Mouse (Mus musculus) heart, postnatal 25 days (tissue): ENCODE results near the gene Abcc12. TPM values are rescaled to one million over a fixed set of nuclear protein-coding genes. Genes with fewer than 3 reads are reported as not detected.

Source experiments
- DNase-seq: peaks from one replicate; pipeline ENCODE4 v3.0.0; 2022; ENCODE audit warnings: low spot score
- intact Hi-C: fragments of 180-260 bp; cut with DNase I; formaldehyde crosslinking; loops from one replicate; pipeline ENCODE4 v1.15.1; 2025
- total RNA-seq, 2 experiments: library from RNA; stranded (reverse); gene quantifications; 2 replicates each; pipeline ENCODE4 v1.2.3; 2021

Abcc12 gene
- not detected for total RNA-seq

DNA sequence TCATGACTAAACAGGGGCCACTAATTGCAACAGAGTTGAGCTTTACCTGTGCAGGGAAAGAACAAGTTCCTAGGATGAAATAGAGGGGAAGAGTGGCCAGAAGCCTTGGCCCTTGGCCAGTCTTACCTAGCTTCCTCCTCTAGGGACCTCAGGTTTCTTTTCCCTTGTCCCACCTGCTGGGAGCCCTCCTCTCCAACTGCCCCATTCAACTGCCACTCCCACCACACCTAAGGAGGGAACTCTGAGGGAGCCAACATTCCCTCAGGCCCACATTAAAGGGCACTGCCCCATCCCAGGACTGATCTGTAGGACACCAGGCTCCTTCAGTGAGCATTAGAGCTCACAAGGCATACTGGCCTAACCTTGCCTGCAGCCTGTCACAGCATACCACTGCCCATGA lies at the start of gene Abcc12:
Abcc12 (minus strand) TSS at position 229 of the 400 bp plus-strand sequence.
- intact Hi-C loops: no loop called here

GRCm38 (mm10) chr8:86630212-86630611 lies 49.7 kb upstream of the Abcc12 start:
- DNase-seq: no peak
- intact Hi-C loops: no loop called here

More for the DNA sequence above, at the start of gene Abcc12:
- no peak for DNase-seq

DNA sequence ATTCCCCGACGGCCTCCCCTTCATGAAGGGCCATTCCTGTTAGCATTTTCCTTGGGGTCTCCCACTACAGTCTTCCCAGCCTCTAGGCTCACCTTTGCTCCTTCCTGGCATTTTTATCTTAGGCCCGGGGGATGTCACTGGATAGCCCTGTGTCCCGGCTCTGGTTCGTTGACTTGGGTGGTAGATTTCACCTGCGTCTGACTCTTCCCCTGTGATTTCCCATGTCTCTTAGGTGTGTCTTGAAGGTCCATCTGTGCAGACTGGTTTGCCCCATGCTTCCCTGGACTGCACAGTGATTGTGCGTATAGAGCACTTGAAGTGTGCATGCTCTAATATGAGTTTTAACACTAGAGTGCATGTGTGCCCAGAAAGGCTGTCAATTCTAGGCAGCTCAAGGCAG lies 44.4 kb upstream of the Abcc12 start:
- no peak for DNase-seq

GRCm38 (mm10) chr8:86623911-86624731 lies 43.6 kb upstream of the Abcc12 start, which contains the start of gene Lonp2:
TSS of gene Lonp2 (plus strand) at chr8:86624043.
- intact Hi-C loops: loop anchor here (5.0 kb wide), 1 partner anchor 263 kb away; the partner anchor contains the start of gene N4bp1
- peak; percentile 97 for DNase-seq

More for the DNA sequence above, 44.4 kb upstream of the Abcc12 start:
- intact Hi-C loops: loop anchor here (5.0 kb wide), 1 partner anchor 262 kb away; the partner anchor contains the start of gene N4bp1

GRCm38 (mm10) chr8:86623551-86623910 lies 43.0 kb upstream of the Abcc12 start:
- intact Hi-C loops: loop anchor here (5.0 kb wide), 1 partner anchor 264 kb away; the partner anchor contains the start of gene N4bp1

DNA sequence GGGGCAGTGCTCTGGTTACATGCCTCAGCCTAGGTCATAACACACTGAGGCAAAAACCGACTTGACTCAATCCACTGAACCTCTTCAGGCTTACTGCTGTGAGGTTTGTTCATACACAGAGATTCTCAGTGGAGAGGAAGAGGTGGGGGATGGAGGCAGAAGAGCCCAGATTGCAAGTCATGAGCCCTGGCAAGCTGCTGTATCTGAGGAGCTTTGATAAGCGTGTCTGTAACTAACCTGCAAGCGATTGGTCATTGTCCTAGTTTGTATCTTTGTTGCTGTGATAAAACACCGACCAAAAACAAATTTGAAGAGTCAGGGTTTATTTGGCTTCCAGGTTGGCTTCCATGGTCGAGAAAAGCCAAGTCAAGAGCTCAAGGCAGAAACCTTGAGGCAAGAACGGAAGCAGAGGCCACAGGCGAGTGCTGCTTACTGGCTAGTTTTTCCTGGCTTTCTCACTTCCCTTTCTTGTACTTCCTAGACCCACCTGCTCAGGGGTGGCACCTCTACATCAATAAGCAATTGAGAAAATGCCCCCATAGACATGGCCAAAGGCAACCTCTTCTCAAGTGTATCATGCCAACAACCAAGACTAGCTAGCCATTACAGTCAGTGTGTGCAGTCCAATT lies 37.4 kb upstream of the Abcc12 start:
- no peak for DNase-seq
- intact Hi-C loops: no loop called here

More at GRCm38 (mm10) chr8:86623551-86623910, 43.0 kb upstream of the Abcc12 start:
- no peak for DNase-seq

DNA sequence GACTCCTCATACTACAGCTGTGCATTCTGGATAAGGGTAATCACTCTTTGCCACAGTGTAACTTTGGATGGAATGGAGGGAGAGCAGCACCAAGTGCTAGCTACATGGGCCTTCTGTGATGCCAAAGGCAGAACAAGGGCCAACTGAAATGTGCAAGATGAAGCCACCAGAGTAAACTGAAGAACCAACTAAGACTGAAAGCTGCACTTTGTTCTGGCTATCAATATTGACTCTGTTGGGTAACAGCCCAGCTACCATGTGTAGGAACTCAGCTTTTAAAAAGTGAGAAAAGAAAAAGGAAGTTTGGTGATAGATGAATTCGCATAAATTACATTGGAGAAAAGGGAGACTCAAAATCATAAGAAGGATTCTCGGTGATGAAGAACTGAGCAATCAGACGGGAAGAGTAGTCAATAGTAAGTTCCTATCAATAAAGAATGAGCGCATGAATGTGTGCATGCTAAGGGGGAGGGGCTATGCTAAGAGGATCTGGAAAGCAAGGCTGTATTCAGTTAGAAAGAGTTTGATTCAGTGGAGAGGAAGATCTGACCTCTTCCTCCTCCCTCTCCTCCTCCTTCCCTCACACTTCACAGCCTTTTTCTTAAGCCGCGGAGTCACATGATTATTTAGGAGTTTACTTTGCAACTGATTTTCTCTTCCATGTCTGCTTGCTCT lies 34.7 kb upstream of the Abcc12 start:
- intact Hi-C loops: no loop called here
- DNase-seq: no peak

DNA sequence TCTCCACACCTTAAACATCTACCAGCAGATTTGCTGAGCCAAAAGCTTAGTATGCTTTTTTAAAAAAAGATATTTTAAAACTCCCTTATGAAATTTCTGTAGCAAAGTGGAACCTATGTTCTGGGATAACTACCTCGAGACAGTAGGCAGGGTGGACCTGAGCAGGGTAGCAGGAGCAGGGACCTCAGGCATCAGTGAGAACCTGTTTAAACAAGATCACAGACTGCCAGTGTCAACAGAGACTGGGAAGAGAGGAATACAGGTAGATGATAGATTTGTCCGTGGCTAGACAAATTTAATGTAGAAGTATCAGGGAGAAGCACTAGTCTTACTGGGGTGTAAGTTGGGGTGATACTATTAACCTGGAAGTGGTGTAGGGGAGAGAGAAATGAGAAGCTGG lies 33.3 kb upstream of the Abcc12 start:
- DNase-seq: no peak
- intact Hi-C loops: no loop called here

GRCm38 (mm10) chr8:86604676-86605075 lies 24.2 kb upstream of the Abcc12 start:
- no peak for DNase-seq
- intact Hi-C loops: no loop called here

DNA sequence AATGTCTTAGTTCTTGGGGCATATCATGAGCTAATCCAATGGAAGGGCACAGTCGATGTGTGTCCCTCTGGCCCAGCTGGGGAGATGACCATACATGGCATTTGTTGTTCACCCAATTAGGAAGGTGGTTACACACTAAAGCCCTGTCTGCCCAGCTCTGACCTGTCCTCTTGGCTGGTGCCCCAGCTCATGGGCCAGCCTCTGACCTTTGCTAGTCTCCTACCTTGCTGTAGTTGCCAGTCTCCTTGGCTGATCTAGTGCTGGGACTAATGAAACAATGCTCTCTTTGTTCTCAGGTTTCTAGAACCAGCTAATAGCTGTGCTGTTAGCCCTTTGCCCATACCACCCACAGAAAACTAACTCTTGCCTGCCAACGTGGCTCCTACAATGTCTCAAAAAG lies 22.7 kb upstream of the Abcc12 start:
- intact Hi-C loops: no loop called here
- no peak for DNase-seq

- DNase-seq: no peak
- intact Hi-C loops: no loop called here
Measured at GRCm38 (mm10) chr8:86600311-86600710, 19.8 kb upstream of the Abcc12 start.

- intact Hi-C loops: no loop called here
- DNase-seq: no peak
Measured at GRCm38 (mm10) chr8:86599299-86599698, 18.8 kb upstream of the Abcc12 start.

DNA sequence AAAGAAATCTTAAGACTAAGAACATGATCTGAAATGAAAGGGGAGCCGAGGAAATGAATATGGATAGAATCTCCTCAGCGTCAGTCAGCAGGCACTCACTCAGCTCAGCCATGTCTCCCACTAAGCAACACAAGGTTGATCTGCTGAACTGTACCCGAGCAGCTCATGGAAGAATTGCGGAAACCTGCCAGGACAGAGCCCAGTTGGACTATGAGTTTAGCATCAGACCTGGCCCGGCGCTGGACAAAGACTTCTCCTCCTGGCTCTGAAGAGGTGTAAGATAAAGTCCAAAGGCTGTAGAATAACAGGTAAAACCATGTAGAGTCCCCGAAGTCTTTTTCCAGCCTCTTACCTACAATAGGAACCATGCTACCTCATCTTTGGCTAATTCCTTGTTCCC lies 17.2 kb upstream of the Abcc12 start:
- intact Hi-C loops: no loop called here
- no peak for DNase-seq

GRCm38 (mm10) chr8:86595671-86596070 lies 15.2 kb upstream of the Abcc12 start:
- no peak for DNase-seq
- intact Hi-C loops: no loop called here

DNA sequence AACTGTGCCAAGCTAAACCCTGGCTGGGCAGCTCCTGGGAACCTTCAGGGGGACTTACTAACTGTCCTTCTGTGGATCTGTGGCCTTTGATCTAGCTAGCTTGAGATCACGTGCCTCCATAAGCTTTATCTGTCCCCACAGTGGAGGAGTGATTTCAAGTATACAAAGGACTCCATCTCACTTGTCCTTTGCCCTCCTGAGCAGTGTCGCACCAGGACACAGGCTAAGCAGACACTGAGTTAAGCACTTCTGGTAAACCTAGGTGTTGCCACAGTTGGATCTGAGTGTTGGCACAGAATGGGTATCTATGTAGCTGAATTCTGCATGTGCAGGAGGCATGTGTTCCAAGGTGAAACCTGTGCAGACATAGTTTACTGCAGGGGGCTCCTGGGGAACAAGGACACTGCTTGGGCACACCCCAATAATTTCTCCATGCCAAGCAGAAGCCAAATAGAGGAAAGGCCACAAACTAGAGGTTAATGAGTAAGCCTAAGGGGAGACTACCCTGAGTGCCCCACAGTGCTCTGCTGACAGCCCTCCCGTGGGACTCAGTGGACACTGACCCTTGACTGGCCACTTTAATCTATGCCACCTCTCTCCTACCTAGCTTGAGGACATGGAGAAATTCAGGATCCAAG lies 13.8 kb upstream of the Abcc12 start:
- DNase-seq: no peak
- intact Hi-C loops: no loop called here

DNA sequence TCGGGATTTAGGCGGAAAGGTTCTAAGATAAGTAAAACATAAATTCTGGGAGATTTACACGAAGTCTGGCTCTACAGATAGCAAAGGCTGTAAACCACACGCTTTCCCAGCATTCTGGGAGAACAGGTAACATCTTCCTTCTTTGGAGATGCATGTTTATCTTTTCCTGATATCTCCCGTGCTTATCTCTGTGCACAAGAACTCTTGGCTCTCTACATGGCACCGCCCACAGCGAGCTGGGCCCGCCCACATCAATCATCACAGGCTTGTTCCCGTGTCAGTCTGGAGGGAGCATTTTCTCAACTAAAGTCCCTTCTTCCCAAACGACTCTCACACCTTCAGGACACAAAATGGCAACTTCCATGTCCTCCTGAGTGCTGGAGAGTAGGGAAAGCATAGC lies 12.6 kb upstream of the Abcc12 start:
- intact Hi-C loops: no loop called here
- DNase-seq: no peak

- no peak for DNase-seq
- intact Hi-C loops: loop anchor here (5.0 kb wide), 2 partner anchors 319 to 986 kb away; no protein-coding TSS in a partner anchor
Measured at GRCm38 (mm10) chr8:86588338-86588737, 7.9 kb upstream of the Abcc12 start.

DNA sequence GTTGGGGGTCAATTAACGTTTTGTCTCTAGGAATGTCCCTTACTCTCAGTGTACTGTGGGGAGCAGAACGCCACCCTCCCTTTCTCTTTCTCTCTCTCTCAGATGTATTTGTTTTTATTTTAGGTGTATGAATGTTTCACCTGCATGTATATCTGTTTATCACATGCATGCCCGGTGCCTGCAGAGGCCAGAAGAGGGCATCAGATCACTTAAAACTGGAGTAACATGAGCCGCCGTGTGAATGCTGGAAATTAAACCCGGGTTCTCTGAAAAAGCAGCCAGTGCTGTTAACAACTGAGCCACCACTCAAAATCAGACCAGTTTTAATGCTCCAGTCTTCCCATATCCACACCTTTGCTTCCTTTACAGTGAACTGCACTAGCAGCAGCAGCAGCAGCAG lies 6.2 kb upstream of the Abcc12 start:
- intact Hi-C loops: loop anchor here (5.0 kb wide), 2 partner anchors 321 to 984 kb away; no protein-coding TSS in a partner anchor
- DNase-seq: no peak

- DNase-seq: no peak
- intact Hi-C loops: loop anchor here (5.0 kb wide), 2 partner anchors 321 to 984 kb away; no protein-coding TSS in a partner anchor
Measured at GRCm38 (mm10) chr8:86586058-86586457, 5.6 kb upstream of the Abcc12 start.

DNA sequence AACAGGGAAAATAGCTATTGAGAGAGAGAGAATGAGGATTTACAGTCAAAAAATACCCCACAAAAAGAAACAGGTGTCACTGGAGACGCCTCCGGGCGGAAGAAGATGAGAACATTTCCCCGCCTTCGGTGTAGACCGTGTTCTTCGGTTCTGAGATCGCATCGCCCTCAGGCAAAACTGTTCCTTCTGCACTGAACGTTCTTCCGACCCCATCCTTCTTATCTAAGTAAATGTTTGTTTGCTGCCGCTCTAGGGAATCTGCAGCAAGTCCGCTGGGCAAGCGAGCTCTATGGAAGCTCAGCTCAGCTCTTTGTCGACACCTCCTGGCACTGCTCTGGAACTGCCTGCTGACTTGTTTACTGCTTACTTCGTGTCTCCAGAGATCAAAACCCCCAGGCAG lies 5.0 kb upstream of the Abcc12 start:
- peak; percentile 31 for DNase-seq
- intact Hi-C loops: loop anchor here (1.0 to 5.0 kb wide), 4 partner anchors 322 to 1129 kb away; no protein-coding TSS in a partner anchor
